Mouse (Mus musculus) forebrain, embryonic 13.5 days (tissue): ENCODE measurements around the gene Fam173a. TPM values are rescaled to one million over a fixed set of nuclear protein-coding genes. Genes with fewer than 3 reads are reported as not detected.
"Not testable (repeated sequence)": the region's sequence is repeated elsewhere in the genome, so short reads cannot be mapped to it uniquely, and the experiment has no call there.

Source experiments
- ATAC-seq: fragments of 200-750 bp; cut with Nextera tagmentation; 2 replicates; pipeline ENCODE4 v1.8.0; 2017
- H3K27ac ChIP-seq: fragments of 300-500 bp; sonication (generic); 2 replicates; pipeline ENCODE4 v1.5.1; 2015; ENCODE audit warnings: inconsistent platforms, mild to moderate bottlenecking, moderate library complexity
- H3K27me3 ChIP-seq: fragments of 300-500 bp; sonication (generic); 2 replicates; pipeline ENCODE4 v1.6.1; 2015; ENCODE audit warnings: mild to moderate bottlenecking, inconsistent platforms
- H3K36me3 ChIP-seq: fragments of 300-500 bp; sonication (generic); 2 replicates; pipeline ENCODE4 v1.6.1; 2015; ENCODE audit warnings: mild to moderate bottlenecking, inconsistent platforms; ENCODE audit not compliant: poor library complexity, severe bottlenecking
- H3K4me1 ChIP-seq: fragments of 300-500 bp; sonication (generic); 2 replicates; pipeline ENCODE4 v1.6.1; 2015; ENCODE audit warnings: inconsistent platforms
- H3K4me2 ChIP-seq: fragments of 300-500 bp; sonication (generic); 2 replicates; pipeline ENCODE4 v1.6.1; 2015; ENCODE audit warnings: inconsistent platforms, mild to moderate bottlenecking, moderate library complexity
- H3K4me3 ChIP-seq: fragments of 300-500 bp; sonication (generic); 2 replicates; pipeline ENCODE4 v1.5.1; 2015; ENCODE audit warnings: mild to moderate bottlenecking, inconsistent platforms
- H3K9ac ChIP-seq: fragments of 300-500 bp; sonication (generic); 2 replicates; pipeline ENCODE4 v1.6.1; 2015; ENCODE audit warnings: mild to moderate bottlenecking, inconsistent platforms
- H3K9me3 ChIP-seq: fragments of 300-500 bp; sonication (generic); replicated peaks from 2 replicates; pipeline ENCODE4 v1.6.1; 2016; ENCODE audit warnings: inconsistent platforms
- WGBS: fragments of 180-500 bp; shearing (Covaris S2); methylation state at CpG from one replicate; pipeline ENCODE4 v1.1.7; 2015; 5-methylcytosine and 5-hydroxymethylcytosine counted together
- microRNA-seq: library from miRNA; unstranded; fragments of <30 nt; microRNA quantifications from one replicate; pipeline ENCODE4, GENCODE M21; 2016
- polyA plus RNA-seq: library from polyadenylated mRNA; unstranded; fragments of >200 nt; fragmentation: Nextera tagmentation; extraction: Ambion mirVana; gene quantifications from 2 replicates; pipeline ENCODE4 v1.2.1, GENCODE M21; 2015

The Fam173a gene
- polyA plus RNA-seq, 1 experiment from 2014 or later, result 75.5 TPM

- H3K4me1 ChIP-seq, result peaks cover 7% of the 10 kb centered on the region
- 95% methylated on average over 4 of the region's 4 CpGs for WGBS
- no peak overlapping the region for H3K4me3 ChIP-seq
- no peak overlapping the region for H3K4me2 ChIP-seq
- H3K36me3 ChIP-seq, result no peaks in the 10 kb centered on the region
- H3K9ac ChIP-seq, result no peak overlapping the region
- no peaks in the 10 kb centered on the region for H3K9me3 ChIP-seq
- H3K27ac ChIP-seq, result no peak overlapping the region
- H3K27me3 ChIP-seq, result peaks cover 5% of the 10 kb centered on the region; the same call in 1 of the 2 replicates
- no peak for ATAC-seq
These were observed 44.5 kb downstream of the Fam173a start for GRCm38 (mm10) chr17:25748238-25748637.

DNA sequence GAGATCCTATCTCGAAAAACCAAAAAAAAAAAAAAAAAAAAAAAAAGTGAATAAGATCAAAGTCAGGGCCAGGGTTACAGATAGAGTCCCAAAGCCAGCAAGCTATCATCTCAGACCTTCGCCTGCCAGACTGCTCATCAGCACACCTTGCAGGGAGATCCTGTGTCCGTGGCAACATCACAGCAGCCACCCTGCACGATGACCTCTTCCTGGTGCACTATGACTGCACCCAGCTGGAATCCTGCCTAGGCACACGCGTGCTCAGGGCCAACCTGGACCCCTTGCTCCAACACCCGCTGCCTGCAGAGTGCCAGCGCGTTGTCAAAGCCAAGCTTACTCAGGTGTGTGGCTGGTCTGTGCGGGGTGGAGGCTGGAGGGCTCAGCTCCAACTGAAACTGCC is 48.4 kb downstream of the Fam173a start:
- Histone ChIP-seq H3K9ac (no peak overlapping the region), H3K27me3 (peaks cover 5% of the 10 kb centered on the region; the same call in 1 of the 2 replicates), H3K4me3 (no peak overlapping the region), H3K27ac (no peak overlapping the region), H3K4me2 (no peak overlapping the region), H3K36me3 (no peaks in the 10 kb centered on the region), H3K9me3 (no peaks in the 10 kb centered on the region), H3K4me1 (no peaks in the 10 kb centered on the region)
- ATAC-seq, result no peak
- WGBS, result 87% methylated on average over 10 of the region's 10 CpGs

DNA sequence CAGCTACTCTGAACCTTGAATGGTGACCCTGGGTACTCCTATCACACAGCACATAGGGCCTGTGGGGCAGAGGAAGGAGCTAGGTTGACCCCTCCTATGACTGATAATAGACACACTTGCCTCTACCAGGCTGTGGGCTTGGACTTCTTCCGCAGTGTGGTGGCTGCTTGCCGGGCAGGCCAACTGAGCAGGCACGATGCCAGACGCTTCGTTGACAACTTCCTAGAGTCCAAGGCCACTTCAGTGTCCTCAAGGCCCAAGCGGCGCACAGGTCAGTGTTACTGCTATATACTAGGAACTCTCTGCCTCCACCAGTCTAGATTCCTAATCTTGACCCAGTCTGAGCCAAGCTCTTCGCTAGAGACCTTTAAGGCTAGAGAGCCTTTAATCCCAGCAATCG is 48.9 kb downstream of the Fam173a start:
- 93% methylated on average over 9 of the region's 9 CpGs for WGBS
- H3K9ac ChIP-seq, result no peak overlapping the region
- no peak for ATAC-seq

GRCm38 (mm10) chr17:25741471-25741870 is 51.2 kb downstream of the Fam173a start:
- H3K4me2 ChIP-seq, H3K9ac ChIP-seq, H3K27me3 ChIP-seq, H3K36me3 ChIP-seq, H3K27ac ChIP-seq, ATAC-seq, H3K4me3 ChIP-seq, H3K4me1 ChIP-seq, H3K9me3 ChIP-seq: not testable (repeated sequence)
- 70% methylated on average over 12 of the region's 12 CpGs for WGBS

More for the DNA sequence above, 48.9 kb downstream of the Fam173a start:
- Histone ChIP-seq H3K36me3 (no peaks in the 10 kb centered on the region), H3K4me2 (no peak overlapping the region), H3K27ac (no peak overlapping the region), H3K27me3 (peaks cover under 1% of the 10 kb centered on the region; the same call in 1 of the 2 replicates), H3K4me1 (no peaks in the 10 kb centered on the region), H3K9me3 (no peaks in the 10 kb centered on the region), H3K4me3 (no peak overlapping the region)

Small RNA genes lying within 50 kb of the gene (microRNA-seq; reads per million reads assigned to microRNA genes)
- gene Gm25083 (not detected), gene Mir3082 (not detected), gene Mir6966 (not detected)

Other genes with a start within 250 kb of the Fam173a start
- gene Sox8, start 222.2 kb downstream of the Fam173a start, polyA plus RNA-seq, result 15.3 and 17.5 TPM in 2 replicates
- gene Lmf1, start 213.8 kb downstream of the Fam173a start, polyA plus RNA-seq, result 19.7 and 20.9 TPM in 2 replicates
- gene Gng13, start 75.7 kb downstream of the Fam173a start, polyA plus RNA-seq, result 0.61 TPM in 1 of 2 replicates, not detected in the other
- gene Chtf18, start 65.5 kb downstream of the Fam173a start, polyA plus RNA-seq, result 24.6 and 30.1 TPM in 2 replicates
- gene Rpusd1, start 65.2 kb downstream of the Fam173a start, polyA plus RNA-seq, result 22.3 and 24.7 TPM in 2 replicates
- gene Mslnl, start 56.9 kb downstream of the Fam173a start, polyA plus RNA-seq, result not detected in 2 replicates
- gene Msln, start 38.5 kb downstream of the Fam173a start, polyA plus RNA-seq, result 0.18 TPM in 1 of 2 replicates, not detected in the other
- 26.4 and 27.3 TPM in 2 replicates for gene Narfl, start 19.1 kb downstream of the Fam173a start, polyA plus RNA-seq
- gene Haghl, start 7.2 kb downstream of the Fam173a start, polyA plus RNA-seq, result 108 and 127 TPM in 2 replicates
- gene Ccdc78, start 6.3 kb downstream of the Fam173a start, polyA plus RNA-seq, result 0.21 and 0.23 TPM in 2 replicates
- 1.8 TPM in 1 of 2 replicates, not detected in the other for gene AC134908.4, start 2.8 kb upstream of the Fam173a start, polyA plus RNA-seq
- 43.7 and 53.7 TPM in 2 replicates for gene Metrn, start 4.2 kb upstream of the Fam173a start, polyA plus RNA-seq
- gene Fbxl16, start 16.2 kb upstream of the Fam173a start, polyA plus RNA-seq, result 22.7 and 25.2 TPM in 2 replicates
- 27.7 and 30.0 TPM in 2 replicates for gene Wdr24, start 30.7 kb upstream of the Fam173a start, polyA plus RNA-seq
- gene Jmjd8, start 36.0 kb upstream of the Fam173a start, polyA plus RNA-seq, result 64.6 and 69.8 TPM in 2 replicates
- 303 and 330 TPM in 2 replicates for gene Stub1, start 40.5 kb upstream of the Fam173a start, polyA plus RNA-seq
- gene Rhbdl1, start 44.4 kb upstream of the Fam173a start, polyA plus RNA-seq, result 9.7 and 11.2 TPM in 2 replicates
- gene Gm20683, start 48.9 kb upstream of the Fam173a start, polyA plus RNA-seq, result 5.9 and 7.1 TPM in 2 replicates
- gene Rhot2, start 52.0 kb upstream of the Fam173a start, polyA plus RNA-seq, result 16.2 and 17.6 TPM in 2 replicates
- 24.9 and 28.5 TPM in 2 replicates for gene Wdr90, start 68.6 kb upstream of the Fam173a start, polyA plus RNA-seq
- 12.9 and 13.6 TPM in 2 replicates for gene Mcrip2, start 75.9 kb upstream of the Fam173a start, polyA plus RNA-seq
- 62.5 and 67.1 TPM in 2 replicates for gene Mettl26, start 82.2 kb upstream of the Fam173a start, polyA plus RNA-seq
- gene Wfikkn1, start 88.0 kb upstream of the Fam173a start, polyA plus RNA-seq, result 0.76 and 0.77 TPM in 2 replicates
- 39.5 and 45.9 TPM in 2 replicates for gene Rab40c, start 126.8 kb upstream of the Fam173a start, polyA plus RNA-seq
- 45.0 and 54.5 TPM in 2 replicates for gene Pigq, start 152.0 kb upstream of the Fam173a start, polyA plus RNA-seq
- not detected in 2 replicates for gene Nhlrc4, start 152.1 kb upstream of the Fam173a start, polyA plus RNA-seq
- not detected in 2 replicates for gene A930017K11Rik, start 159.7 kb upstream of the Fam173a start, polyA plus RNA-seq
- 16.6 and 17.1 TPM in 2 replicates for gene Capn15, start 192.9 kb upstream of the Fam173a start, polyA plus RNA-seq